Mouse (Mus musculus) hindbrain, embryonic 14.5 days (tissue): ENCODE results near the gene Otp. TPM values are rescaled to one million over a fixed set of nuclear protein-coding genes. Genes with fewer than 3 reads are reported as not detected.

Experiments used
- ATAC-seq: fragments of 200-750 bp; cut with Nextera tagmentation; 2 replicates; pipeline ENCODE4 v1.8.0; 2017; ENCODE audit warnings: moderate number of reproducible peaks, mild to moderate bottlenecking, moderate TSS enrichment, moderate library complexity; ENCODE audit not compliant: low FRiP score
- DNase-seq: peaks from one replicate; pipeline ENCODE4 v3.0.0-alpha.2; 2015; ENCODE audit warnings: low spot score
- H3K27ac ChIP-seq: fragments of 300-500 bp; sonication (generic); 2 replicates; pipeline ENCODE4 v1.5.1; 2014; ENCODE audit warnings: mild to moderate bottlenecking, moderate library complexity
- H3K27me3 ChIP-seq: fragments of 300-500 bp; sonication (generic); 2 replicates; pipeline ENCODE4 v1.6.1; 2014; ENCODE audit warnings: mild to moderate bottlenecking, low read length, mixed read lengths; ENCODE audit not compliant: control insufficient read depth, insufficient read depth
- H3K36me3 ChIP-seq: fragments of 300-500 bp; sonication (generic); replicated peaks from 2 replicates; pipeline ENCODE4 v1.6.1; 2014; ENCODE audit not compliant: control insufficient read depth, insufficient read depth
- H3K4me1 ChIP-seq: fragments of 300-500 bp; sonication (generic); replicated peaks from 2 replicates; pipeline ENCODE4 v1.6.1; 2014; ENCODE audit warnings: antibody characterized with exemption, low read length, mixed read lengths; ENCODE audit not compliant: control insufficient read depth, insufficient read depth
- H3K4me2 ChIP-seq: fragments of 300-500 bp; sonication (generic); replicated peaks from 2 replicates; pipeline ENCODE4 v1.6.1; 2014; ENCODE audit warnings: mild to moderate bottlenecking, moderate library complexity
- H3K4me3 ChIP-seq: fragments of 300-500 bp; sonication (generic); replicated peaks from 2 replicates; pipeline ENCODE4 v1.5.1; 2014; ENCODE audit warnings: mild to moderate bottlenecking, low read length
- H3K9ac ChIP-seq: fragments of 300-500 bp; sonication (generic); 2 replicates; pipeline ENCODE4 v1.6.1; 2014
- H3K9me3 ChIP-seq: fragments of 300-500 bp; sonication (generic); 2 replicates; pipeline ENCODE4 v1.6.1; 2016; ENCODE audit warnings: low read length; ENCODE audit not compliant: control insufficient read depth
- WGBS: fragments of 180-500 bp; shearing (Covaris S2); extraction: QIAGEN DNeasy Blood & Tissue Kit; methylation state at CpG from one replicate; pipeline ENCODE4 v1.1.7; 2014; 5-methylcytosine and 5-hydroxymethylcytosine counted together
- polyA plus RNA-seq: library from polyadenylated mRNA; unstranded; fragments of >200 nt; fragmentation: Nextera tagmentation; extraction: Ambion mirVana; gene quantifications from 2 replicates; pipeline ENCODE4 v1.2.1, GENCODE M21; 2014

The Otp gene
- polyA plus RNA-seq, 1 experiment from 2014 or later, result 10.6 TPM

GRCm38 (mm10) chr13:94871806-94872320 lies 3.5 kb upstream of the Otp start:
- Histone ChIP-seq H3K27me3 (peaks cover 93% of the 10 kb centered on the region), H3K9me3 (no peaks in the 10 kb centered on the region), H3K4me3 (no peak overlapping the region), H3K4me1 (peaks cover 6% of the 10 kb centered on the region; the same call in 1 of the 2 replicates), H3K9ac (no peak overlapping the region), H3K36me3 (no peaks in the 10 kb centered on the region), H3K4me2 (no peak overlapping the region; the same call in 1 of the 2 replicates), H3K27ac (no peak overlapping the region)
- ATAC-seq (no peak), DNase-seq (no peak)
- WGBS, result under 1% methylated on average over 7 of the region's 7 CpGs

- Histone ChIP-seq H3K9ac (no peak overlapping the region), H3K27ac (no peak overlapping the region; the same call in 1 of the 2 replicates), H3K4me3 (no peak overlapping the region), H3K9me3 (no peaks in the 10 kb centered on the region), H3K4me1 (peaks cover 6% of the 10 kb centered on the region; the same call in 1 of the 2 replicates), H3K36me3 (no peaks in the 10 kb centered on the region), H3K4me2 (no peak overlapping the region), H3K27me3 (peaks cover 93% of the 10 kb centered on the region)
- ATAC-seq (no peak), DNase-seq (peak; percentile 40)
- under 1% methylated on average over 19 of the region's 19 CpGs for WGBS
These were observed 3.0 kb upstream of the Otp start for GRCm38 (mm10) chr13:94872439-94872838.

GRCm38 (mm10) chr13:94873111-94874038 lies 2.0 kb upstream of the Otp start:
- DNase-seq, result peak; percentile 28
- Histone ChIP-seq H3K4me3 (peak overlapping the region; percentile 14), H3K27me3 (peaks cover 93% of the 10 kb centered on the region), H3K4me1 (peaks cover 5% of the 10 kb centered on the region; the same call in 1 of the 2 replicates), H3K27ac (peak overlapping the region; percentile 74), H3K36me3 (no peaks in the 10 kb centered on the region), H3K9me3 (no peaks in the 10 kb centered on the region), H3K9ac (no peak overlapping the region; the same call in 1 of the 2 replicates), H3K4me2 (peak overlapping the region; percentile 35)
- no peak for ATAC-seq
- WGBS, result under 1% methylated on average over 54 of the region's 54 CpGs

GRCm38 (mm10) chr13:94874039-94874425 lies 1.4 kb upstream of the Otp start:
- WGBS, result 0% methylated on average over 8 of the region's 8 CpGs
- Histone ChIP-seq H3K9ac (no peak overlapping the region), H3K4me1 (no peaks in the 10 kb centered on the region), H3K36me3 (no peaks in the 10 kb centered on the region), H3K27ac (peak overlapping the region; percentile 74; the same call in 1 of the 2 replicates), H3K9me3 (no peaks in the 10 kb centered on the region), H3K4me2 (peak overlapping the region; percentile 35; the same call in 1 of the 2 replicates), H3K4me3 (no peak overlapping the region), H3K27me3 (peaks cover 90% of the 10 kb centered on the region)
- DNase-seq, result peak; percentile 37
- ATAC-seq, result no peak

- H3K9ac ChIP-seq, result no peak overlapping the region
- peaks cover 89% of the 10 kb centered on the region for H3K27me3 ChIP-seq
- no peak; the same call in 1 of the 2 replicates for ATAC-seq
- WGBS, result under 1% methylated on average over 23 of the region's 23 CpGs
- peak overlapping the region; percentile 66 for H3K27ac ChIP-seq
- no peaks in the 10 kb centered on the region for H3K9me3 ChIP-seq
- no peaks in the 10 kb centered on the region for H3K4me1 ChIP-seq
- peak; percentile 26 for DNase-seq
- peak overlapping the region; percentile 18 for H3K4me3 ChIP-seq
- peak overlapping the region; percentile 37 for H3K4me2 ChIP-seq
- no peaks in the 10 kb centered on the region for H3K36me3 ChIP-seq
These were observed 576 bp upstream of the Otp start for GRCm38 (mm10) chr13:94874656-94875395.

GRCm38 (mm10) chr13:94876286-94877210 lies 1.1 kb downstream of the Otp start:
- Histone ChIP-seq H3K27ac (peak overlapping the region; percentile 80), H3K9ac (peak overlapping the region; percentile 18), H3K27me3 (peaks cover 90% of the 10 kb centered on the region), H3K36me3 (no peaks in the 10 kb centered on the region), H3K4me1 (no peaks in the 10 kb centered on the region), H3K4me2 (no peak overlapping the region), H3K9me3 (no peaks in the 10 kb centered on the region), H3K4me3 (peak overlapping the region; percentile 26)
- WGBS, result 2% methylated on average over 30 of the region's 30 CpGs
- no peak; the same call in 1 of the 2 replicates for ATAC-seq
- no peak for DNase-seq

GRCm38 (mm10) chr13:94877211-94877590 lies 1.8 kb downstream of the Otp start:
- Histone ChIP-seq H3K9ac (peak overlapping the region; percentile 18), H3K27ac (peak overlapping the region; percentile 80), H3K9me3 (no peaks in the 10 kb centered on the region), H3K4me3 (peak overlapping the region; percentile 26), H3K4me1 (no peaks in the 10 kb centered on the region), H3K27me3 (peaks cover 91% of the 10 kb centered on the region), H3K4me2 (no peak overlapping the region), H3K36me3 (no peaks in the 10 kb centered on the region)
- ATAC-seq, result peak; percentile 41; the same call in 1 of the 2 replicates
- WGBS, result 1% methylated on average over 27 of the region's 27 CpGs
- DNase-seq, result no peak

- no peak overlapping the region; the same call in 1 of the 2 replicates for H3K4me2 ChIP-seq
- H3K27ac ChIP-seq, result peak overlapping the region; percentile 38
- no peaks in the 10 kb centered on the region for H3K36me3 ChIP-seq
- no peaks in the 10 kb centered on the region for H3K9me3 ChIP-seq
- peak overlapping the region; percentile 26 for H3K4me3 ChIP-seq
- H3K4me1 ChIP-seq, result 0 out of 2 replicates have a peak, but pooled peaks cover 3% of the 10 kb centered on the region
- peak overlapping the region; percentile 28; the same call in 1 of the 2 replicates for H3K9ac ChIP-seq
- H3K27me3 ChIP-seq, result peaks cover 91% of the 10 kb centered on the region
- DNase-seq (peak; percentile 79), ATAC-seq (no peak)
- WGBS, result 10% methylated on average over 10 of the region's 10 CpGs
These were observed 2.8 kb downstream of the Otp start for GRCm38 (mm10) chr13:94877991-94878745.
